Mouse (Mus musculus): ENCODE measurements around the gene Kctd11. TPM values are rescaled to one million over a fixed set of nuclear protein-coding genes. Genes with fewer than 3 reads are reported as not detected.

Kctd11 gene
- total and polyA plus RNA-seq, 3 experiments, result 1.8 to 3.9 (median 2.1) TPM

GRCm38 (mm10) chr11:69886907-69887635, 5.9 kb upstream of the Kctd11 start:
- Histone ChIP-seq H3K27me3 (replicated peaks) (no peaks in the 10 kb centered on the region), H3K9me3 (replicated peaks; ENCODE audit: low read length) (peaks cover 10% of the 10 kb centered on the region), H3K9ac (ENCODE audit: insufficient read depth, low read depth) (no peak overlapping the region), H3K4me2 (ENCODE audit: insufficient read depth, low read depth, poor library complexity, severe bottlenecking) (no peak overlapping the region), H3K4me3 (replicated peaks in 1 of 3; ENCODE audit: low read depth in 2 of 3, low read length in 2 of 3, poor library complexity in 1 of 3) (no peak overlapping the region), H3K4me1 (ENCODE audit: control insufficient read depth in 1 of 2, insufficient read depth in 2 of 2) (peaks cover 0 to 4% of the 10 kb centered on the region in 2 experiments; a peak in 2 of 4 replicates), H3K36me3 (replicated peaks in 1 of 2; ENCODE audit: control insufficient read depth in 1 of 2, insufficient read depth in 1 of 2, low read length in 1 of 2) (peaks cover 23 to 96% of the 10 kb centered on the region in 2 experiments), H3K27ac (ENCODE audit: insufficient read depth, low read depth) (no peak overlapping the region), H3K79me2 (replicated peaks; ENCODE audit: control insufficient read depth, extremely low read depth, insufficient read depth, poor library complexity, severe bottlenecking) (no peaks in the 10 kb centered on the region)
- dilution Hi-C loops (cut with MboI; ENCODE audit: extremely low pct_ligation_motif_present, extremely low pct_unique_long_range_greater_than_20kb, low sequenced_read_pairs), result no loop called here
- TF ChIP-seq ZMIZ1 (IDR thresholded peaks at IDR 0.05; ENCODE audit: low read depth, low read length) (no peak), ZNF384 (IDR thresholded peaks at IDR 0.05; ENCODE audit: low read depth, low read length) (no peak), USF2 (conservative IDR thresholded peaks at IDR 0.05; ENCODE audit: low read depth, low read length) (no peak), CTCF (conservative IDR thresholded peaks at IDR 0.05 in 1 of 2, IDR thresholded peaks at IDR 0.05 in 1 of 2; ENCODE audit: low read depth in 2 of 2, low read length in 2 of 2) (peak in 1 of 2 experiments; percentile 64; a peak in 2 of 4 replicates), USF1 (IDR thresholded peaks at IDR 0.05; ENCODE audit: low read depth, low read length) (no peak), E2F4 (IDR thresholded peaks at IDR 0.05; ENCODE audit: insufficient replicate concordance, low read depth, low read length) (no peak), RAD21 (IDR thresholded peaks at IDR 0.05; ENCODE audit: low read depth, low read length) (peak; percentile 44), SMC3 (IDR thresholded peaks at IDR 0.05; ENCODE audit: low read depth, low read length) (peak; percentile 66), ZC3H11A (IDR thresholded peaks at IDR 0.05; ENCODE audit: low read depth, low read length) (no peak), POLR2A (IDR thresholded peaks at IDR 0.05; ENCODE audit: low read depth, low read length) (no peak), POLR2AphosphoS2 (IDR thresholded peaks at IDR 0.05; ENCODE audit: low read depth, low read length) (no peak), MAX (IDR thresholded peaks at IDR 0.05; ENCODE audit: low read length) (no peak), BHLHE40 (IDR thresholded peaks at IDR 0.05; ENCODE audit: low read depth, low read length) (no peak), EP300 (IDR thresholded peaks at IDR 0.05; ENCODE audit: low read length) (no peak)
- no peak for DNase-seq (ENCODE audit: extremely low read depth)
- in situ Hi-C loops (cut with MboI; ENCODE audit: low pct_ligation_motif_present, low pct_unique_long_range_greater_than_20kb, low sequenced_read_pairs), result no loop called here

GRCm38 (mm10) chr11:69884663-69885062, 3.5 kb upstream of the Kctd11 start:
- Histone ChIP-seq H3K79me2 (replicated peaks; ENCODE audit: control insufficient read depth, extremely low read depth, insufficient read depth, poor library complexity, severe bottlenecking) (no peaks in the 10 kb centered on the region), H3K9me3 (replicated peaks; ENCODE audit: low read length) (peaks cover 10% of the 10 kb centered on the region), H3K4me2 (ENCODE audit: insufficient read depth, low read depth, poor library complexity, severe bottlenecking) (no peak overlapping the region), H3K4me1 (ENCODE audit: control insufficient read depth in 1 of 2, insufficient read depth in 2 of 2) (peaks cover 8 to 22% of the 10 kb centered on the region in 2 experiments), H3K36me3 (replicated peaks in 1 of 2; ENCODE audit: control insufficient read depth in 1 of 2, insufficient read depth in 1 of 2, low read length in 1 of 2) (peaks cover 21 to 84% of the 10 kb centered on the region in 2 experiments), H3K4me3 (replicated peaks in 1 of 3; ENCODE audit: low read depth in 2 of 3, low read length in 2 of 3, poor library complexity in 1 of 3) (no peak overlapping the region), H3K27me3 (replicated peaks) (no peaks in the 10 kb centered on the region), H3K9ac (ENCODE audit: insufficient read depth, low read depth) (no peak overlapping the region), H3K27ac (ENCODE audit: insufficient read depth, low read depth) (no peak overlapping the region)
- DNase-seq (ENCODE audit: extremely low read depth), result no peak
- in situ Hi-C loops (cut with MboI; ENCODE audit: low pct_ligation_motif_present, low pct_unique_long_range_greater_than_20kb, low sequenced_read_pairs), result loop anchor here (5.0 kb wide), 1 partner anchor 33 kb away; no protein-coding TSS in a partner anchor
- dilution Hi-C loops (cut with MboI; ENCODE audit: extremely low pct_ligation_motif_present, extremely low pct_unique_long_range_greater_than_20kb, low sequenced_read_pairs), result no loop called here
- TF ChIP-seq NRF1 (IDR thresholded peaks at IDR 0.05; ENCODE audit: low read depth, low read length) (no peak), CHD1 (IDR thresholded peaks at IDR 0.05; ENCODE audit: low read depth, low read length) (no peak), RAD21 (IDR thresholded peaks at IDR 0.05; ENCODE audit: low read depth, low read length) (no peak), ZC3H11A (IDR thresholded peaks at IDR 0.05; ENCODE audit: low read depth, low read length) (no peak), RCOR1 (conservative IDR thresholded peaks at IDR 0.05; ENCODE audit: low read depth, low read length) (no peak), USF1 (IDR thresholded peaks at IDR 0.05; ENCODE audit: low read depth, low read length) (no peak)
